Mouse (Mus musculus): ENCODE measurements around the gene Txn1. TPM values are rescaled to one million over a fixed set of nuclear protein-coding genes. Genes with fewer than 3 reads are reported as not detected.

The Txn1 gene
- total and polyA plus RNA-seq, 3 experiments = 366 to 395 TPM; not detected in 1

GRCm38 (mm10) chr4:57913021-57913420, 43.2 kb downstream of the Txn1 start:
- H3K79me2 ChIP-seq (ENCODE audit: control insufficient read depth, insufficient read depth, low read length, poor library complexity) = no peaks in the 10 kb centered on the region
- no peaks in the 10 kb centered on the region for H3K36me3 ChIP-seq (ENCODE audit: control insufficient read depth in 1 of 2, insufficient read depth in 2 of 2, low read length in 2 of 2)
- peaks cover 0 to 1% of the 10 kb centered on the region in 2 experiments; a peak in 2 of 4 replicates for H3K4me1 ChIP-seq (ENCODE audit: control insufficient read depth in 1 of 2, insufficient read depth in 2 of 2, low read length in 2 of 2)
- DNase-seq (ENCODE audit: low read depth, low spot score) = no peak
- H3K27ac ChIP-seq (ENCODE audit: control insufficient read depth, low read depth, low read length) = no peak overlapping the region
- H3K9me3 ChIP-seq (replicated peaks; ENCODE audit: insufficient read depth, low read length) = no peaks in the 10 kb centered on the region
- no peak overlapping the region for H3K9ac ChIP-seq (ENCODE audit: control insufficient read depth, low read depth, low read length, poor library complexity, severe bottlenecking)
- H3K27me3 ChIP-seq (ENCODE audit: control insufficient read depth in 1 of 2, insufficient read depth in 2 of 2, low read length in 2 of 2) = peaks cover 5 to 12% of the 10 kb centered on the region in 2 experiments
- no peak for TF ChIP-seq MXI1 (IDR thresholded peaks at IDR 0.05; ENCODE audit: low read depth, low read length)
- TF ChIP-seq SIN3A (IDR thresholded peaks at IDR 0.05; ENCODE audit: low read length) = no peak
- no peak for TF ChIP-seq ZKSCAN1 (IDR thresholded peaks at IDR 0.05; ENCODE audit: low read depth, low read length)
- TF ChIP-seq ZC3H11A (IDR thresholded peaks at IDR 0.05; ENCODE audit: low read depth, low read length) = no peak
- TF ChIP-seq USF1 (IDR thresholded peaks at IDR 0.05; ENCODE audit: low read depth, low read length) = no peak
- no peak for TF ChIP-seq ETS1 (IDR thresholded peaks at IDR 0.05; ENCODE audit: low read depth, low read length)
- TF ChIP-seq JUND (IDR thresholded peaks at IDR 0.05; ENCODE audit: low read depth, low read length) = no peak
- TF ChIP-seq POLR2A (IDR thresholded peaks at IDR 0.05; ENCODE audit: control insufficient read depth in 1 of 2, insufficient read depth in 1 of 2, low read depth in 1 of 2, low read length in 2 of 2, poor library complexity in 1 of 2) = no peak
- no peak for TF ChIP-seq RCOR1 (IDR thresholded peaks at IDR 0.05; ENCODE audit: low read depth, low read length)
- TF ChIP-seq TBP (IDR thresholded peaks at IDR 0.05; ENCODE audit: low read depth, low read length) = no peak
- no peak for TF ChIP-seq TAL1 (IDR thresholded peaks at IDR 0.05; ENCODE audit: low read length)
- no peak for TF ChIP-seq MAX (IDR thresholded peaks at IDR 0.05; ENCODE audit: low read length)
- TF ChIP-seq KAT2A (conservative IDR thresholded peaks at IDR 0.05; ENCODE audit: low read depth, low read length) = no peak
- TF ChIP-seq NELFE (IDR thresholded peaks at IDR 0.05; ENCODE audit: low read depth, low read length) = no peak
- TF ChIP-seq MEF2A (IDR thresholded peaks at IDR 0.05; ENCODE audit: extremely low read depth, insufficient replicate concordance, low read depth, low read length, poor library complexity, severe bottlenecking) = no peak
- no peak for TF ChIP-seq GABPA (IDR thresholded peaks at IDR 0.05; ENCODE audit: low read depth, low read length)
- no peak for TF ChIP-seq POLR2AphosphoS2 (IDR thresholded peaks at IDR 0.05; ENCODE audit: low read length)
- TF ChIP-seq ZNF384 (IDR thresholded peaks at IDR 0.05; ENCODE audit: low read depth, low read length) = no peak
- no peak for TF ChIP-seq HCFC1 (IDR thresholded peaks at IDR 0.05; ENCODE audit: low read depth, low read length)
- no peak overlapping the region for H3K4me3 ChIP-seq (ENCODE audit: control insufficient read depth in 1 of 2, insufficient read depth in 1 of 2, low read depth in 2 of 2, low read length in 2 of 2)

DNA sequence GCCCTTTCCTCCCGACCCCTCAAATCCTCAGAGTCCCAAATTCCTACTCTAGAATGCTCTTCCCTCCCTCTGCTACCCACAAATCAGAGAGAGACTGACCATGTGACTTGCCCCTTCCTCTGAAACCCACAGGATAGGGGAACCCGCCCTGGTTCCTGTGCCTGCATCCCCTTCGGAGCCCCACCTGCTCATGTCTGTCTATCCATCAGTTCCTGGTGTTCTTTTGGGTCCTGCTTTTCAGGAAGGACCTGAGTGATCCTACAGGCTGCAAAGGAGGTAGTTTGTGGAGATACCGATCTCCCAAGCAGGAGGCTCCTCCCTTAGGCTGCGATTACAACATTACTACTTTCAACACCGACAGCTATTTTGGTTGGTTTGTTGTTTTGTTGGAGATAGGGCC, 47.4 kb downstream of the Txn1 start:
- DNase-seq (ENCODE audit: low read depth, low spot score) = no peak
- Histone ChIP-seq H3K36me3 (ENCODE audit: control insufficient read depth in 1 of 2, insufficient read depth in 2 of 2, low read length in 2 of 2) (no peaks in the 10 kb centered on the region), H3K9ac (ENCODE audit: control insufficient read depth, low read depth, low read length, poor library complexity, severe bottlenecking) (no peak overlapping the region), H3K4me3 (ENCODE audit: control insufficient read depth in 1 of 2, insufficient read depth in 1 of 2, low read depth in 2 of 2, low read length in 2 of 2) (no peak overlapping the region), H3K9me3 (replicated peaks; ENCODE audit: insufficient read depth, low read length) (no peaks in the 10 kb centered on the region), H3K4me1 (ENCODE audit: control insufficient read depth in 1 of 2, insufficient read depth in 2 of 2, low read length in 2 of 2) (no peaks in the 10 kb centered on the region), H3K27ac (ENCODE audit: control insufficient read depth, low read depth, low read length) (no peak overlapping the region), H3K27me3 (ENCODE audit: control insufficient read depth in 1 of 2, insufficient read depth in 2 of 2, low read length in 2 of 2) (peaks cover 12 to 17% of the 10 kb centered on the region in 2 experiments), H3K79me2 (ENCODE audit: control insufficient read depth, insufficient read depth, low read length, poor library complexity) (no peaks in the 10 kb centered on the region)
- TF ChIP-seq MYC (IDR thresholded peaks at IDR 0.05; ENCODE audit: low read depth, low read length) (no peak), TCF12 (IDR thresholded peaks at IDR 0.05; ENCODE audit: low read depth, low read length) (no peak), ELF1 (IDR thresholded peaks at IDR 0.05; ENCODE audit: low read depth, low read length) (no peak), TBP (IDR thresholded peaks at IDR 0.05; ENCODE audit: low read depth, low read length) (no peak), CTCF (IDR thresholded peaks at IDR 0.05 in 2 of 3, conservative IDR thresholded peaks at IDR 0.05 in 1 of 3; ENCODE audit: control insufficient read depth in 1 of 3, insufficient read depth in 1 of 3, low read depth in 2 of 3, low read length in 3 of 3, poor library complexity in 1 of 3, severe bottlenecking in 1 of 3) (no peak), GATA1 (IDR thresholded peaks at IDR 0.05; ENCODE audit: low read depth, low read length) (no peak), JUND (IDR thresholded peaks at IDR 0.05; ENCODE audit: low read depth, low read length) (no peak), NRF1 (IDR thresholded peaks at IDR 0.05; ENCODE audit: insufficient read depth, low read depth, low read length, poor library complexity, severe bottlenecking) (no peak)

Measured in MEL (cell line).